Mouse (Mus musculus) neural tube, embryonic 14.5 days (tissue): ENCODE results near the gene Upk2. TPM values are rescaled to one million over a fixed set of nuclear protein-coding genes. Genes with fewer than 3 reads are reported as not detected.
A peak's percentile ranks its signal among the peaks of the same experiment; 100 is the strongest.
"Not testable (repeated sequence)": the region's sequence is repeated elsewhere in the genome, so short reads cannot be mapped to it uniquely, and the experiment has no call there.

ENCODE experiments used
- ATAC-seq: fragments of 200-750 bp; cut with Nextera tagmentation; 2 replicates; pipeline ENCODE4 v1.8.0; 2017; ENCODE audit warnings: low read depth, mild to moderate bottlenecking, moderate TSS enrichment, moderate library complexity
- H3K27ac ChIP-seq: fragments of 300-500 bp; sonication (generic); 2 replicates; pipeline ENCODE4 v1.5.1; 2014; ENCODE audit warnings: low read depth, mild to moderate bottlenecking, control low read depth, low read length, moderate library complexity, mixed read lengths
- H3K27me3 ChIP-seq: fragments of 300-500 bp; sonication (generic); 2 replicates; pipeline ENCODE4 v1.6.1; 2014; ENCODE audit warnings: low read length; ENCODE audit not compliant: control insufficient read depth, insufficient read depth
- H3K36me3 ChIP-seq: fragments of 300-500 bp; sonication (generic); 2 replicates; pipeline ENCODE4 v1.6.1; 2014; ENCODE audit warnings: low read length, mixed read lengths; ENCODE audit not compliant: control insufficient read depth, insufficient read depth
- H3K4me1 ChIP-seq: fragments of 300-500 bp; sonication (generic); 2 replicates; pipeline ENCODE4 v1.6.1; 2014; ENCODE audit warnings: low read length; ENCODE audit not compliant: control insufficient read depth, insufficient read depth
- H3K4me2 ChIP-seq: fragments of 300-500 bp; sonication (generic); 2 replicates; pipeline ENCODE4 v1.6.1; 2014; ENCODE audit warnings: mild to moderate bottlenecking, low read depth, low read length, control low read depth
- H3K4me3 ChIP-seq: fragments of 300-500 bp; sonication (generic); 2 replicates; pipeline ENCODE4 v1.5.1; 2014; ENCODE audit warnings: low read depth, low read length, control low read depth, mixed read lengths
- H3K9ac ChIP-seq: fragments of 300-500 bp; sonication (generic); replicated peaks from 2 replicates; pipeline ENCODE4 v1.6.1; 2014; ENCODE audit warnings: low read depth, mild to moderate bottlenecking, control low read depth, low read length, mixed read lengths
- H3K9me3 ChIP-seq: fragments of 300-500 bp; sonication (generic); 2 replicates; pipeline ENCODE4 v1.6.1; 2016; ENCODE audit warnings: low read length; ENCODE audit not compliant: control insufficient read depth
- WGBS: fragments of 180-500 bp; shearing (Covaris S2); extraction: QIAGEN DNeasy Blood & Tissue Kit; methylation state at CpG from one replicate; pipeline ENCODE4 v1.1.7; 2014; 5-methylcytosine and 5-hydroxymethylcytosine counted together
- polyA plus RNA-seq: library from polyadenylated mRNA; unstranded; fragments of >200 nt; fragmentation: Nextera tagmentation; extraction: Ambion mirVana; gene quantifications from 2 replicates; pipeline ENCODE4 v1.2.1, GENCODE M21; 2014

Upk2 gene
- polyA plus RNA-seq, 1 experiment from 2014 or later = not detected

GRCm38 (mm10) chr9:44408693-44409092, 46.1 kb downstream of the Upk2 start:
- Histone ChIP-seq H3K4me2 (peak overlapping the region; percentile 72), H3K4me3 (peak overlapping the region; percentile 77), H3K4me1 (peaks cover 13% of the 10 kb centered on the region; the same call in 1 of the 2 replicates), H3K36me3 (peaks cover 53% of the 10 kb centered on the region)
- ATAC-seq, H3K9me3 ChIP-seq, H3K27ac ChIP-seq, H3K9ac ChIP-seq, H3K27me3 ChIP-seq: not testable (repeated sequence)
- 81% methylated on average over 9 of the region's 9 CpGs for WGBS

GRCm38 (mm10) chr9:44407752-44408097, 47.1 kb downstream of the Upk2 start:
- ATAC-seq = no peak
- H3K27ac ChIP-seq = peak overlapping the region; percentile 95
- peaks cover 55% of the 10 kb centered on the region for H3K36me3 ChIP-seq
- no peaks in the 10 kb centered on the region for H3K27me3 ChIP-seq
- under 1% methylated on average over 22 of the region's 24 CpGs for WGBS
- H3K4me3 ChIP-seq = peak overlapping the region; percentile 77
- no peaks in the 10 kb centered on the region for H3K9me3 ChIP-seq
- H3K4me1 ChIP-seq = peaks cover 13% of the 10 kb centered on the region; the same call in 1 of the 2 replicates
- peak overlapping the region; percentile 72 for H3K4me2 ChIP-seq
- peak overlapping the region; percentile 83 for H3K9ac ChIP-seq

GRCm38 (mm10) chr9:44406906-44407751, 47.6 kb downstream of the Upk2 start, which contains the start of the genes Rps25 and Trappc4:
Rps25 (plus strand) TSS chr9:44407139.
Trappc4 (minus strand) TSS chr9:44407600.
- peak within 1 kb of the TSS; percentile 95 for H3K27ac ChIP-seq
- peak within 1 kb of the TSS; percentile 83 for H3K9ac ChIP-seq
- peaks cover 57% of the 10 kb centered on the region for H3K36me3 ChIP-seq
- H3K4me3 ChIP-seq = peak within 1 kb of the TSS; percentile 77
- H3K27me3 ChIP-seq = no peaks in the 10 kb centered on the region
- peak within 1 kb of the TSS; percentile 72 for H3K4me2 ChIP-seq
- H3K4me1 ChIP-seq = peaks cover 13% of the 10 kb centered on the region; the same call in 1 of the 2 replicates
- H3K9me3 ChIP-seq = no peaks in the 10 kb centered on the region
- under 1% methylated on average over 51 of the region's 51 CpGs for WGBS
- peak; percentile 96 for ATAC-seq

GRCm38 (mm10) chr9:44405011-44405410, 49.8 kb downstream of the Upk2 start:
- Histone ChIP-seq H3K9me3 (no peaks in the 10 kb centered on the region), H3K4me2 (no peak overlapping the region), H3K27ac (no peak overlapping the region), H3K4me3 (no peak overlapping the region), H3K27me3 (no peaks in the 10 kb centered on the region), H3K36me3 (peaks cover 58% of the 10 kb centered on the region), H3K9ac (no peak overlapping the region), H3K4me1 (peaks cover 13% of the 10 kb centered on the region; the same call in 1 of the 2 replicates)
- no peak for ATAC-seq
- 88% methylated on average over 3 of the region's 3 CpGs for WGBS

Other genes with a start within 250 kb of the Upk2 start
- gene Cbl, start 220.9 kb downstream of the Upk2 start, polyA plus RNA-seq = 19.7 and 22.6 TPM in 2 replicates
- gene Ccdc153, start 214.3 kb downstream of the Upk2 start, polyA plus RNA-seq = not detected in 2 replicates
- gene Pdzd3, start 203.5 kb downstream of the Upk2 start, polyA plus RNA-seq = 0.12 and 0.23 TPM in 2 replicates
- gene Nlrx1, start 186.4 kb downstream of the Upk2 start, polyA plus RNA-seq = 3.7 and 4.5 TPM in 2 replicates
- gene Abcg4, start 166.4 kb downstream of the Upk2 start, polyA plus RNA-seq = 21.4 and 25.0 TPM in 2 replicates
- gene Hinfp, start 149.3 kb downstream of the Upk2 start, polyA plus RNA-seq = 21.9 and 23.2 TPM in 2 replicates
- gene C2cd2l, start 134.7 kb downstream of the Upk2 start, polyA plus RNA-seq = 19.0 and 21.9 TPM in 2 replicates
- gene Dpagt1, start 129.0 kb downstream of the Upk2 start, polyA plus RNA-seq = 35.3 and 35.9 TPM in 2 replicates
- gene H2afx, start 120.3 kb downstream of the Upk2 start, polyA plus RNA-seq = 92.3 and 94.3 TPM in 2 replicates
- gene Hmbs, start 110.7 kb downstream of the Upk2 start, polyA plus RNA-seq = 58.3 and 58.4 TPM in 2 replicates
- gene Vps11, start 93.3 kb downstream of the Upk2 start, polyA plus RNA-seq = 34.4 and 43.4 TPM in 2 replicates
- 20.7 and 27.0 TPM in 2 replicates for gene Hyou1, start 75.5 kb downstream of the Upk2 start, polyA plus RNA-seq
- gene Slc37a4, start 58.1 kb downstream of the Upk2 start, polyA plus RNA-seq = 70.9 and 78.8 TPM in 2 replicates
- gene Rps25, start 47.8 kb downstream of the Upk2 start, polyA plus RNA-seq = 1,180 and 1,219 TPM in 2 replicates
- 305 and 308 TPM in 2 replicates for gene Trappc4, start 47.4 kb downstream of the Upk2 start, polyA plus RNA-seq
- gene Ccdc84, start 36.4 kb downstream of the Upk2 start, polyA plus RNA-seq = 31.1 and 34.5 TPM in 2 replicates
- gene Foxr1, start 13.8 kb downstream of the Upk2 start, polyA plus RNA-seq = not detected in 2 replicates
- 11.5 and 12.3 TPM in 2 replicates for gene Bcl9l, start 27.8 kb upstream of the Upk2 start, polyA plus RNA-seq
- gene Cxcr5, start 106.9 kb upstream of the Upk2 start, polyA plus RNA-seq = not detected in 2 replicates
- 20.2 and 33.8 TPM in 2 replicates for gene Ddx6, start 149.9 kb upstream of the Upk2 start, polyA plus RNA-seq
- gene Treh, start 218.3 kb upstream of the Upk2 start, polyA plus RNA-seq = not detected in 2 replicates